Comparison of ENCODE assay signal across 18 mouse cellular contexts in genomic region chr10:84582236-84582635, GRCm38 (mm10). TPM values are rescaled to one million over a fixed set of nuclear protein-coding genes. Genes with fewer than 3 reads are reported as not detected.
DNase-seq lines count a peak whose midpoint lies in the region; ATAC-seq and TF ChIP-seq lines count a peak whose summit lies in the region.
"Had no signal": no experiment of that assay in that cellular context is flagged by ENCODE, and none has a peak within 500 bp of the region (broad histone marks: within the 10 kb centered on the region; RNA-seq: fewer than 3 reads in every experiment).

No protein-coding gene starts in this region.

- 41% methylated on average over 7 of the region's 7 CpGs for WGBS in heart, postnatal 0 days
- WGBS in lung, embryonic 16.5 days: 59% methylated on average over 7 of the region's 7 CpGs
- WGBS in lung, adult 2 months: 63% methylated on average over 7 of the region's 7 CpGs

- no peak for TF ChIP-seq POLR2A in lung, adult 2 months (IDR thresholded peaks at IDR 0.05; ENCODE audit: borderline replicate concordance, extremely low read depth, low read depth, low read length)

- 0 out of 2 replicates have a peak, but pooled peaks cover 6% of the 10 kb centered on the region for H3K36me3 ChIP-seq in heart, postnatal 0 days (replicated peaks; ENCODE audit: control insufficient read depth, insufficient read depth, low read length)
- no peaks in the 10 kb centered on the region for H3K36me3 ChIP-seq in lung, embryonic 16.5 days (ENCODE audit: control insufficient read depth, insufficient read depth, low read length)
- H3K36me3 ChIP-seq: forebrain, embryonic 15.5 days; hindbrain, embryonic 12.5 days; limb, embryonic 12.5 days had no signal

- no peak overlapping the region for H3K4me3 ChIP-seq in heart, postnatal 0 days (ENCODE audit: low read depth, low read length)
- no peak overlapping the region for H3K4me3 ChIP-seq in lung, embryonic 16.5 days (ENCODE audit: low read length)
- no peak overlapping the region for H3K4me3 ChIP-seq in lung, adult 2 months (replicated peaks; ENCODE audit: extremely low read depth, low read depth, low read length)
- H3K4me3 ChIP-seq: forebrain, embryonic 15.5 days; hindbrain, embryonic 12.5 days; limb, embryonic 12.5 days; liver, embryonic 15.5 days had no signal

- TF ChIP-seq CTCF in heart, postnatal 0 days (IDR thresholded peaks at IDR 0.05; ENCODE audit: low read depth): no peak
- no peak for TF ChIP-seq CTCF in lung, adult 2 months (IDR thresholded peaks at IDR 0.05; ENCODE audit: insufficient read depth, low read length)

- no peak overlapping the region for H3K4me2 ChIP-seq in heart, postnatal 0 days (ENCODE audit: low read depth, low read length)
- H3K4me2 ChIP-seq in lung, embryonic 16.5 days (ENCODE audit: low read depth, low read length): no peak overlapping the region
- H3K4me2 ChIP-seq: forebrain, embryonic 15.5 days; hindbrain, embryonic 12.5 days; limb, embryonic 12.5 days; liver, embryonic 15.5 days had no signal

- H3K4me1 ChIP-seq in heart, postnatal 0 days (ENCODE audit: control insufficient read depth, insufficient read depth): peaks cover 47% of the 10 kb centered on the region
- H3K4me1 ChIP-seq in lung, embryonic 16.5 days (replicated peaks; ENCODE audit: control insufficient read depth, insufficient read depth, low read length): peaks cover 8% of the 10 kb centered on the region
- peaks cover 35% of the 10 kb centered on the region for H3K4me1 ChIP-seq in lung, adult 2 months (ENCODE audit: control insufficient read depth, insufficient read depth, low read length)

- no peak for TF ChIP-seq EP300 in heart, postnatal 0 days (IDR thresholded peaks at IDR 0.05; ENCODE audit: low read depth)

- peak overlapping the region; percentile 51 for H3K27ac ChIP-seq in heart, postnatal 0 days (ENCODE audit: low read depth)
- no peak overlapping the region for H3K27ac ChIP-seq in lung, embryonic 16.5 days (ENCODE audit: low read length)
- H3K27ac ChIP-seq: forebrain, embryonic 15.5 days; hindbrain, embryonic 12.5 days; limb, embryonic 12.5 days; liver, embryonic 15.5 days had no signal

- DNase-seq in frontal cortex, postnatal 25 days (ENCODE audit: low spot score in 2 of 2): no peak
- peak; percentile 36 for DNase-seq in heart, postnatal 0 days (ENCODE audit: low spot score)
- DNase-seq in heart, adult 8-10 months (ENCODE audit: low spot score): no peak
- DNase-seq in lung, adult 2 months: no peak
- peak; percentile 15 for DNase-seq in lung, postnatal 36 days
- no peak for DNase-seq in liver
- DNase-seq: adrenal gland, postnatal 36 days; cerebellum, postnatal 10 days; kidney, adult 11 months; kidney, postnatal 10 days; thymus, adult 2 months had no signal

- H3K27me3 ChIP-seq in heart, postnatal 0 days (ENCODE audit: control insufficient read depth, insufficient read depth, low read length): no peaks in the 10 kb centered on the region
- H3K27me3 ChIP-seq in lung, embryonic 16.5 days (ENCODE audit: control insufficient read depth, insufficient read depth, low read depth, low read length): no peaks in the 10 kb centered on the region
- H3K27me3 ChIP-seq: forebrain, embryonic 15.5 days; limb, embryonic 12.5 days had no signal

- no peak overlapping the region for H3K9ac ChIP-seq in heart, postnatal 0 days (replicated peaks; ENCODE audit: low read depth, low read length)
- no peak overlapping the region for H3K9ac ChIP-seq in lung, embryonic 16.5 days (ENCODE audit: low read length)
- H3K9ac ChIP-seq: forebrain, embryonic 15.5 days; hindbrain, embryonic 12.5 days; limb, embryonic 12.5 days; liver, embryonic 15.5 days had no signal

- peak; percentile 51 for ATAC-seq in frontal cortex, adult (ENCODE audit: low TSS enrichment)
- ATAC-seq in heart, postnatal 0 days (ENCODE audit: insufficient read depth, low read depth): peak; percentile 22
- peak; percentile 41; the same call in 1 of the 2 replicates for ATAC-seq in lung, embryonic 16.5 days (ENCODE audit: low read depth)
- ATAC-seq: activated CD4-positive, CD25-positive, alpha-beta regulatory T cell, adult 4 months; forebrain, embryonic 15.5 days had no signal

- H3K9me3 ChIP-seq in heart, postnatal 0 days (replicated peaks; ENCODE audit: control insufficient read depth, low read length): no peaks in the 10 kb centered on the region
- no peaks in the 10 kb centered on the region for H3K9me3 ChIP-seq in lung, embryonic 16.5 days (ENCODE audit: control insufficient read depth, low read length)
- H3K9me3 ChIP-seq: forebrain, embryonic 15.5 days; hindbrain, embryonic 12.5 days; limb, embryonic 12.5 days; liver, embryonic 15.5 days had no signal

RNA-seq across cellular contexts. Expression of gene Tcp11l2, which starts 5.8 kb away (rescaled TPM):
- total RNA-seq in heart, postnatal 0 days (2014; rRNA removed; ENCODE audit: low replicate concordance): 36.9 and 52.4 TPM in 2 replicates
- 57.3 and 63.4 TPM in 2 replicates for polyA plus RNA-seq in heart, postnatal 0 days (2015; fragmentation: Nextera tagmentation; extraction: Ambion mirVana)
- 100 to 1,000 TPM in 3 of 4 experiments, 10 to 100 TPM in 1; 89.2 to 200 (median 123) TPM for total RNA-seq in heart, adult 8-10 months (2022)
- 41.5 and 50.2 TPM in 2 replicates for polyA plus RNA-seq in lung, embryonic 16.5 days (2015; fragmentation: Nextera tagmentation; extraction: Ambion mirVana)
- polyA plus RNA-seq in lung, adult 2 months (2012; rRNA removed): 65.6 and 97.0 TPM in 2 replicates

RNA-seq across cellular contexts. Expression of gene Polr3b, which starts 39.9 kb away (rescaled TPM):
- total RNA-seq in heart, postnatal 0 days (2014; rRNA removed; ENCODE audit: low replicate concordance): 7.7 and 8.2 TPM in 2 replicates
- 4.8 and 5.2 TPM in 2 replicates for polyA plus RNA-seq in heart, postnatal 0 days (2015; fragmentation: Nextera tagmentation; extraction: Ambion mirVana)
- total RNA-seq in heart, adult 8-10 months (2022): 10 to 100 TPM; 10.7 to 11.6 (median 11.0) TPM
- polyA plus RNA-seq in lung, embryonic 16.5 days (2015; fragmentation: Nextera tagmentation; extraction: Ambion mirVana): 13.7 and 15.3 TPM in 2 replicates
- 4.0 and 5.7 TPM in 2 replicates for polyA plus RNA-seq in lung, adult 2 months (2012; rRNA removed)

RNA-seq across cellular contexts. Expression of gene Ckap4, which starts 48.4 kb away (rescaled TPM):
- total RNA-seq in heart, postnatal 0 days (2014; rRNA removed; ENCODE audit: low replicate concordance): 59.8 and 83.8 TPM in 2 replicates
- polyA plus RNA-seq in heart, postnatal 0 days (2015; fragmentation: Nextera tagmentation; extraction: Ambion mirVana): 42.6 and 45.6 TPM in 2 replicates
- total RNA-seq in heart, adult 8-10 months (2022): 10 to 100 TPM; 18.2 to 26.3 (median 22.8) TPM
- 48.5 and 88.0 TPM in 2 replicates for polyA plus RNA-seq in lung, embryonic 16.5 days (2015; fragmentation: Nextera tagmentation; extraction: Ambion mirVana)
- 20.9 and 26.5 TPM in 2 replicates for polyA plus RNA-seq in lung, adult 2 months (2012; rRNA removed)

Comparison
In these comparisons a context has a peak if more than half of its experiments do, and no peak if none do; other contexts are left out.
1. DNase-seq: peak in heart, postnatal 0 days (single experiment) and lung, postnatal 36 days (single experiment); none in frontal cortex, postnatal 25 days (0 of 2), heart, adult 8-10 months (single experiment), lung, adult 2 months (single experiment) and liver (single experiment).
2. Peak in every context shown above with its lines, with median percentiles within 50 percentile points of each other: ATAC-seq.